Mouse (Mus musculus) hindbrain, postnatal 0 days (tissue): ENCODE measurements at regions not wholly inside any gene's neighbourhood (a gene's known extent, or its start where the extent isn't known, plus 50 kb on each side); places are given as distances from the start of the nearest gene placed in this dataset.

Source experiments
- ATAC-seq: fragments of 200-750 bp; cut with Nextera tagmentation; 2 replicates; pipeline ENCODE4 v1.8.0; 2017; ENCODE audit warnings: mild to moderate bottlenecking, moderate TSS enrichment, moderate library complexity
- DNase-seq: peaks from one replicate; pipeline ENCODE4 v3.0.0-alpha.2; 2015; ENCODE audit warnings: low spot score
- H3K27ac ChIP-seq: fragments of 300-500 bp; sonication (generic); 2 replicates; pipeline ENCODE4 v1.5.1; 2014; ENCODE audit warnings: mild to moderate bottlenecking
- H3K27me3 ChIP-seq: fragments of 300-500 bp; sonication (generic); 2 replicates; pipeline ENCODE4 v1.6.1; 2014; ENCODE audit warnings: low read length, mixed read lengths; ENCODE audit not compliant: insufficient read depth
- H3K36me3 ChIP-seq: fragments of 300-500 bp; sonication (generic); 2 replicates; pipeline ENCODE4 v1.6.1; 2014; ENCODE audit warnings: low read length, mixed read lengths; ENCODE audit not compliant: insufficient read depth
- H3K4me1 ChIP-seq: fragments of 300-500 bp; sonication (generic); 2 replicates; pipeline ENCODE4 v1.6.1; 2014; ENCODE audit warnings: antibody characterized with exemption, low read length, mixed read lengths; ENCODE audit not compliant: insufficient read depth
- H3K4me2 ChIP-seq: fragments of 300-500 bp; sonication (generic); 2 replicates; pipeline ENCODE4 v1.6.1; 2014; ENCODE audit warnings: low read depth, mild to moderate bottlenecking, low read length, moderate library complexity, mixed read lengths
- H3K4me3 ChIP-seq: fragments of 300-500 bp; sonication (generic); 2 replicates; pipeline ENCODE4 v1.5.1; 2014; ENCODE audit warnings: low read length
- H3K9ac ChIP-seq: fragments of 300-500 bp; sonication (generic); replicated peaks from 2 replicates; pipeline ENCODE4 v1.6.1; 2014; ENCODE audit warnings: mild to moderate bottlenecking, low read length, moderate library complexity, mixed read lengths
- H3K9me3 ChIP-seq: fragments of 300-500 bp; sonication (generic); 2 replicates; pipeline ENCODE4 v1.6.1; 2016; ENCODE audit warnings: low read length, mixed read lengths
- CTCF ChIP-seq: IDR thresholded peaks from 2 replicates; pipeline ENCODE4 v1.5.1; 2016; ENCODE audit warnings: antibody characterized with exemption, control low read depth, low read depth
- WGBS: fragments of 180-500 bp; shearing (Covaris S2); extraction: QIAGEN DNeasy Blood & Tissue Kit; methylation state at CpG from one replicate; pipeline ENCODE4 v1.1.7; 2014; 5-methylcytosine and 5-hydroxymethylcytosine counted together

DNA sequence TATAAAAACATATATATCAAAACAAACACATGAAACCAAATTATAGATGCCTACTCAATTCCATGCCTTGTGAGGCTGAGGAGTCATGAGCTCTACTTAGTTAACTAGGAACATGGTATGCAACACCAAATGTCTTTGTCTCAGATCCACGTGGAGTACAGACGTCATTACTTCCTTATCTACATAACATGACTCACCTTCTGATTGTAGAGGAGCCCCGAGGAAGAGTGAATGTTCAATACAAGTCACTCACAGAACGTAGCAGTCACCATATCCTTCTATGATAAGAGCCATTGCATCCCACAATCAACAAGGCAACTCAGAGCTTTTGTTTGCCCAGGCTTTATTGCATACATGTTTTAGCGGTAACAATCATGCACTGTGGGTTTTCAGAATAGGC lies 364.6 kb downstream of the Rps29 start:
- WGBS, result 89% methylated on average over 5 of the region's 5 CpGs
- no peak for TF ChIP-seq CTCF
- ATAC-seq, result no peak

DNA sequence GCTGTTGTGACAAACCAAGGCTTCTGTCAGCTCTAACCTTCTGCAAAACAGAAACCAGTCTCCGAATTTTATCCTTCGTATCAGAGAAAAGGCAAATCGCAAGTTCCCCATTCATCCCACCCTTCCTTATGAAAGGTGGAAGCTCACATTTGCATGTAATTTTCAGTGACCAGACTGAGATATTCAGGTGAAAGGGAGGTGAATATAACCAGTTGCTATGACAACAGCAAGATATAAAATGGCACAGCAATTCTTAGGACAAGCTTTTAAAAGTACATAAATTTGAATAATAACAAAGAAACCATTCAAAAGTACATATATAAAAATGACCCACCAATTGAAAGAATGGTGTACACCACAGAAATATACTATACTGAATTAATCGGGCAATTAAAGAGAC lies 375.4 kb downstream of the Rps29 start:
- 88% methylated on average over 4 of the region's 4 CpGs for WGBS
- no peak overlapping the region for H3K4me3 ChIP-seq
- H3K4me2 ChIP-seq, result no peak overlapping the region
- no peaks in the 10 kb centered on the region for H3K4me1 ChIP-seq
- no peak overlapping the region for H3K9ac ChIP-seq
- TF ChIP-seq CTCF, result no peak
- DNase-seq, result no peak
- peak overlapping the region; percentile 48; the same call in 1 of the 2 replicates for H3K27ac ChIP-seq
- no peak for ATAC-seq
- H3K36me3 ChIP-seq, result no peaks in the 10 kb centered on the region
- H3K27me3 ChIP-seq, result no peaks in the 10 kb centered on the region
- no peaks in the 10 kb centered on the region for H3K9me3 ChIP-seq

More for the DNA sequence above, 364.6 kb downstream of the Rps29 start:
- H3K9me3 ChIP-seq, result no peaks in the 10 kb centered on the region
- no peaks in the 10 kb centered on the region for H3K27me3 ChIP-seq
- no peak for DNase-seq
- H3K27ac ChIP-seq, result no peak overlapping the region
- H3K9ac ChIP-seq, result no peak overlapping the region
- no peak overlapping the region for H3K4me3 ChIP-seq
- H3K4me2 ChIP-seq, result no peak overlapping the region
- no peaks in the 10 kb centered on the region for H3K36me3 ChIP-seq
- no peaks in the 10 kb centered on the region for H3K4me1 ChIP-seq

DNA sequence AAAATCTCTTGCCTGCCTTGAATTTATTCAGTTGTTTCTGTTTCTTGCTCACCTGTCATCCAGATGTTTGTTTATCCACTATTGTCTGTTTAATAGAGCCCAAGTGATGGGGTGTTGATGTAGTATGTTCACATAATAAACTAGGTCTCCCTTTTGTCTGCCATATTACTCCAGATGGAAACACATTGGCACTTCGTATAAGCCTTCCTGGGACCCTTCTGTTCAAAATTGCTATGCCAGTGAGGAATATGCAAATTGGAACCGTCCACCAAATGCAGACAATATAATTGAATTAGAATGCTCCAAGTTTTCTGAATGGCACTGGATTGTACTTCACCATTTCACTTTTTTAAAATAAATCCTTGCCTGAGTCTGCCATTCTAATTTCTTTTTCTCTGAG lies 383.5 kb downstream of the Rps29 start:
- ATAC-seq, result no peak
- DNase-seq, result peak; percentile 13
- no peak overlapping the region for H3K27ac ChIP-seq
- H3K27me3 ChIP-seq, result no peaks in the 10 kb centered on the region
- TF ChIP-seq CTCF, result no peak
- WGBS, result 40% methylated on average over 2 of the region's 2 CpGs
- no peak overlapping the region for H3K4me2 ChIP-seq
- no peaks in the 10 kb centered on the region for H3K36me3 ChIP-seq
- no peak overlapping the region for H3K4me3 ChIP-seq
- H3K9me3 ChIP-seq, result no peaks in the 10 kb centered on the region
- no peak overlapping the region for H3K9ac ChIP-seq
- no peaks in the 10 kb centered on the region for H3K4me1 ChIP-seq

DNA sequence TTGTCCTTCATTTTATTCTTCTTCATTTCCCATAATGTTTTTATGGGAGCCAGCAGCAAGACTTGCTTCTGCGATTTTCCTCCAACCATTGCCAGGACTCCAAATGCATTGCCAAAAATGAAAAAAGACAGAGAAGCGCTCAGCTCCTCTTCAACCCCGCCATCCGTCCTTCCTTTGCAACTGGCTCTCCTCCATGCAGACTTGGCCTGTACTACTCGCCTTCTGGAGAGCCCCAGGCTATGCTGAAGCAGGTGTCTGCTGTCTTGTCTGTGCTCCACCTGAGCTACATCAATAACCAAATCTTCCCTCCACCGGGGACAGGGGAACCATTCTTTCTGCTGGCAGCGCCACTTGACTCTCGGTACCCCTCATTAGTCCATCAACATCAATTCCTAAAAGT lies 384.2 kb downstream of the Rps29 start:
- H3K27ac ChIP-seq, result no peak overlapping the region
- no peak for ATAC-seq
- no peak overlapping the region for H3K9ac ChIP-seq
- H3K9me3 ChIP-seq, result no peaks in the 10 kb centered on the region
- no peaks in the 10 kb centered on the region for H3K36me3 ChIP-seq
- no peaks in the 10 kb centered on the region for H3K4me1 ChIP-seq
- 78% methylated on average over 8 of the region's 8 CpGs for WGBS
- H3K4me3 ChIP-seq, result no peak overlapping the region
- DNase-seq, result peak; percentile 63
- no peaks in the 10 kb centered on the region for H3K27me3 ChIP-seq
- H3K4me2 ChIP-seq, result no peak overlapping the region
- no peak for TF ChIP-seq CTCF

DNA sequence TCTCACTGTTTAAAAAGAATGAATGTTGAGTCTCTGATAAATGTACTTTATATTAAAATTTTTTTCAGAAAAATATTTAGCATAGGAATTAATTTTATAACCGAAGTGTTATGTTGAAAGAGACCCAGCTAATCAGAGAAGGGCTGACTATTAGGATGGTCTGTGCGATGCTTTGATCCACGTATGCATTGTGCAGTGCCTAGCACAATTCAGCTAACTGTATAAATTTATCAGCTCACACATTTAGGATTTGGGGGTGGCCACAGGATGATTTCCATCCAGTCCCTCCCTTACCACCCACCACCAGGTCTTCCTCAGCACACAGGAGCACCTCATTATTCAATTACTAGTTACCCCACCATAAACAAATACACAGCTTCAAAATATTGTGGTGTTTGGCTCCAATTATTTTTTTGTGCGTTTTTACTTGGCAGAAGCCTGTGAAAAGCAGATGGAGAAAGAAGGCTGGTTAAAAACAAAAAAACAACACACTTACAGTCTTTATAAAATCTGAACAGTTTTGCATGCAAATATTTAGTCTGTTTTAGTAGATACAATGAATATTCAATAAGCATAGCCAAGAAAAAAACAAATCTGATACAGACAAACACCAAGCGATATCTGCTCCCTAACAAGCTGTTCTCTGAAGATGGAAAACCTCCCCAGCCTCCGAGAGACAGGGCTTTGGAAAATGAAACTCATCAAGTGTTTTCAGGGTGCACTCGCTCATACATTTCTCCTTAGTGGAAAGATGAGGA lies 400.5 kb downstream of the Rps29 start:
- WGBS, result 74% methylated on average over 7 of the region's 7 CpGs
- Histone ChIP-seq H3K4me1 (no peaks in the 10 kb centered on the region), H3K9ac (no peak overlapping the region), H3K9me3 (no peaks in the 10 kb centered on the region), H3K4me3 (no peak overlapping the region), H3K27ac (no peak overlapping the region), H3K27me3 (no peaks in the 10 kb centered on the region), H3K4me2 (no peak overlapping the region), H3K36me3 (no peaks in the 10 kb centered on the region)
- ATAC-seq (no peak), DNase-seq (no peak)
- TF ChIP-seq CTCF, result no peak

DNA sequence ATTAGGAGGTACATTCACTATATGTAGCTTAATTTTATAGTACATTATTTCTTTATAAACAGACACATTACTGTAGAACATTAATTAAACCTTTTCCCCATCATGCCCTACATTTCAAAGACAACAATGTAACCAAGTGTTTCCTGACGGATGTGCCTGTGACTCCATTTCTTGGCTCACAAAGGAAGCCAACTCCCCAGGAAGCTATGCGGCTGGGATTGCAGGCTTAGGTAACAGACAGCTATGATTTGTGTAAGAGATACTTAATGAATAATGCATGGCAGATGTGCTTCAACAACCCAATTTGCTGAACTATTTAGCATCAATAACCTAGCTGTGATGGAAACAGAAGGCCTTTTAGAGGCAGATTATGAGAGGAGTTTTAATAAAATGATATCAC lies 430.1 kb downstream of the Rps29 start:
- ATAC-seq (no peak), DNase-seq (peak; percentile 30)
- no peak overlapping the region for H3K27ac ChIP-seq
- H3K4me2 ChIP-seq, result no peak overlapping the region
- H3K4me1 ChIP-seq, result no peaks in the 10 kb centered on the region
- TF ChIP-seq CTCF, result no peak
- H3K36me3 ChIP-seq, result no peaks in the 10 kb centered on the region
- H3K9me3 ChIP-seq, result no peaks in the 10 kb centered on the region
- 18% methylated on average over 2 of the region's 2 CpGs for WGBS
- H3K9ac ChIP-seq, result no peak overlapping the region
- no peak overlapping the region for H3K4me3 ChIP-seq
- H3K27me3 ChIP-seq, result no peaks in the 10 kb centered on the region

DNA sequence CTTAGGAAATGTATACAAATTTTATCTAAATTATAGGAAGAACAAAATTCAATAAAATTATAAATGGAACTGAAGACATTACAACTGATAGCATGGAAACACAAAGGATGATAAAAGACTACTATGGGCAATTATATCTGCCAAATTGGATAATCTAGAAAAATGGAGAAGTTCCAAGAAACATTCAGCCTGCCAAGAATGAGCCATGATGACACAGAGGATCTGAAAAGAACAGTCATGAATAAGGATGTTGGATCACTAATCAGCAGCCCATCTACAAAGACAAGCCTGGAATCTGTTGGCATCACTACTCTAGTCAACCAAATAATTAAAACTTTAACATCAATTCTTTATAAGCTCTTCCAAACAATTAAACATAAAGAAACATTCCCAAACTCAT lies 440.0 kb downstream of the Rps29 start:
- Histone ChIP-seq H3K9ac (no peak overlapping the region), H3K4me2 (no peak overlapping the region), H3K4me3 (no peak overlapping the region), H3K36me3 (no peaks in the 10 kb centered on the region), H3K4me1 (no peaks in the 10 kb centered on the region), H3K27ac (no peak overlapping the region), H3K9me3 (no peaks in the 10 kb centered on the region), H3K27me3 (no peaks in the 10 kb centered on the region)
- peak; percentile 44 for DNase-seq
- no peak for TF ChIP-seq CTCF
- ATAC-seq, result no peak
